Mouse (Mus musculus): ENCODE data around the gene Adgrg3.

DNA sequence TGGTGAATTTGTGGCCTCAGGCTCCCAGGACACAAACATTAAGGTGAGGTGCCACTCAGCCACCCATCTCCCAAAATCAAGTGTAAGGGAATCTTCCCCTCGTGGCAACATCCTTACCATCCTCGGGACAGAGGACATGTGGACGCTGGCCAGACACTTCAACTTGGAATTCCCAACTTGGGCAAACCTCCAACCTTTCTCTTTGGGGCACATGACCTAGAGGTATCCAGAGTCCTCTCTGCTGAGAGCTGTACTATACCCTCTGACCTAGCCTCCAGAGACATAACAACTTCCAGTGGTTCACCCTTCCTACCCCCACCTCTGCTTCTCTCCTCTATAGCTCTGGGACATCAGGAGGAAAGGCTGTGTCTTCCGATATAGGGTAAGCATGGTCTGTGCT lies 76.1 kb downstream of the Adgrg3 start:
- TF ChIP-seq CTCF (IDR thresholded peaks at IDR 0.05; ENCODE audit: low read depth), result no peak
- TF ChIP-seq EP300 (optimal IDR thresholded peaks at IDR 0.05), result no peak

Data from stomach, postnatal 0 days (tissue).